Mouse (Mus musculus) heart, postnatal 25 days (tissue): ENCODE results near the gene Adk. TPM values are rescaled to one million over a fixed set of nuclear protein-coding genes. Genes with fewer than 3 reads are reported as not detected.

ENCODE experiments used
- DNase-seq: peaks from one replicate; pipeline ENCODE4 v3.0.0; 2022; ENCODE audit warnings: low spot score
- intact Hi-C: fragments of 180-260 bp; cut with DNase I; formaldehyde crosslinking; loops from one replicate; pipeline ENCODE4 v1.15.1; 2025
- total RNA-seq, 2 experiments: library from RNA; stranded (reverse); gene quantifications; 2 replicates each; pipeline ENCODE4 v1.2.3; 2021

Adk gene
- total RNA-seq, 2 experiments from 2014 or later = 236 to 274 TPM

- DNase-seq = no peak
- intact Hi-C loops = no loop called here
Measured at GRCm38 (mm10) chr14:21299743-21300142, 247.4 kb downstream of the Adk start.

GRCm38 (mm10) chr14:21304815-21305214 is 252.4 kb downstream of the Adk start:
- no peak for DNase-seq

GRCm38 (mm10) chr14:21308349-21308936 is 256.1 kb downstream of the Adk start:
- DNase-seq = no peak
- intact Hi-C loops = no loop called here

More at GRCm38 (mm10) chr14:21304815-21305214, 252.4 kb downstream of the Adk start:
- intact Hi-C loops = no loop called here

- no peak for DNase-seq
- intact Hi-C loops = loop anchor here (5.0 kb wide), 2 partner anchors 43 to 47 kb away; no protein-coding TSS in a partner anchor
Measured at GRCm38 (mm10) chr14:21310530-21310929, 258.2 kb downstream of the Adk start.

- intact Hi-C loops = loop anchor here (5.0 kb wide), 2 partner anchors 44 to 46 kb away; no protein-coding TSS in a partner anchor
Measured at GRCm38 (mm10) chr14:21313561-21314342, 261.4 kb downstream of the Adk start.

GRCm38 (mm10) chr14:21314466-21314865 is 262.1 kb downstream of the Adk start:
- DNase-seq = no peak
- intact Hi-C loops = loop anchor here (5.0 kb wide), 2 partner anchors 43 to 47 kb away; no protein-coding TSS in a partner anchor

More at GRCm38 (mm10) chr14:21313561-21314342, 261.4 kb downstream of the Adk start:
- DNase-seq = no peak

GRCm38 (mm10) chr14:21334826-21335225 is 282.5 kb downstream of the Adk start:
- intact Hi-C loops = no loop called here
- DNase-seq = no peak

GRCm38 (mm10) chr14:21335691-21336314 is 283.4 kb downstream of the Adk start:
- intact Hi-C loops = no loop called here
- no peak for DNase-seq

- DNase-seq = no peak
- intact Hi-C loops = no loop called here
Measured at GRCm38 (mm10) chr14:21337948-21338347, 285.6 kb downstream of the Adk start.

- DNase-seq = no peak
- intact Hi-C loops = no loop called here
Measured at GRCm38 (mm10) chr14:21341195-21341594, 288.8 kb downstream of the Adk start.

- intact Hi-C loops = no loop called here
- DNase-seq = no peak
Measured at GRCm38 (mm10) chr14:21342984-21343383, 290.6 kb downstream of the Adk start.

GRCm38 (mm10) chr14:21344896-21345295 is 292.5 kb downstream of the Adk start:
- no peak for DNase-seq
- intact Hi-C loops = no loop called here

- intact Hi-C loops = no loop called here
- no peak for DNase-seq
Measured at GRCm38 (mm10) chr14:21348611-21349260, 296.4 kb downstream of the Adk start.

- DNase-seq = no peak
- intact Hi-C loops = no loop called here
Measured at GRCm38 (mm10) chr14:21351646-21352045, 299.3 kb downstream of the Adk start.

- intact Hi-C loops = loop anchor here (5.0 kb wide), 1 partner anchor 44 kb away; no protein-coding TSS in a partner anchor
- no peak for DNase-seq
Measured at GRCm38 (mm10) chr14:21356286-21356685, 303.9 kb downstream of the Adk start.

- no peak for DNase-seq
- intact Hi-C loops = loop anchor here (5.0 kb wide), 1 partner anchor 47 kb away; no protein-coding TSS in a partner anchor
Measured at GRCm38 (mm10) chr14:21359207-21359895, 307.0 kb downstream of the Adk start.

GRCm38 (mm10) chr14:21359896-21360525 is 307.6 kb downstream of the Adk start:
- intact Hi-C loops = loop anchor here (5.0 kb wide), 1 partner anchor 48 kb away; no protein-coding TSS in a partner anchor
- no peak for DNase-seq

GRCm38 (mm10) chr14:21367095-21367494 is 314.7 kb downstream of the Adk start:
- no peak for DNase-seq
- intact Hi-C loops = no loop called here

- intact Hi-C loops = no loop called here
- no peak for DNase-seq
Measured at GRCm38 (mm10) chr14:21368622-21369021, 316.2 kb downstream of the Adk start.
